Mouse (Mus musculus) midbrain, embryonic 14.5 days (tissue): Measurements from ENCODE around the gene Nudt22. TPM values are rescaled to one million over a fixed set of nuclear protein-coding genes. Genes with fewer than 3 reads are reported as not detected.
A peak's percentile ranks its signal among the peaks of the same experiment; 100 is the strongest.

Experiments used
- ATAC-seq: fragments of 200-750 bp; cut with Nextera tagmentation; 2 replicates; pipeline ENCODE4 v1.8.0; 2017; ENCODE audit warnings: moderate number of reproducible peaks, moderate library complexity; ENCODE audit not compliant: low FRiP score, low TSS enrichment
- DNase-seq: peaks from one replicate; pipeline ENCODE4 v3.0.0-alpha.2; 2015
- H3K27ac ChIP-seq: fragments of 300-500 bp; sonication (generic); replicated peaks from 2 replicates; pipeline ENCODE4 v1.5.1; 2014; ENCODE audit warnings: mild to moderate bottlenecking, low read depth, low read length, moderate library complexity
- H3K27me3 ChIP-seq: fragments of 300-500 bp; sonication (generic); 2 replicates; pipeline ENCODE4 v1.6.1; 2014; ENCODE audit warnings: low read length, control low read depth, mixed read lengths; ENCODE audit not compliant: control insufficient read depth, insufficient read depth
- H3K36me3 ChIP-seq: fragments of 300-500 bp; sonication (generic); 2 replicates; pipeline ENCODE4 v1.6.1; 2014; ENCODE audit warnings: low read length, control low read depth; ENCODE audit not compliant: control insufficient read depth, insufficient read depth
- H3K4me1 ChIP-seq: fragments of 300-500 bp; sonication (generic); 2 replicates; pipeline ENCODE4 v1.6.1; 2014; ENCODE audit warnings: mild to moderate bottlenecking, antibody characterized with exemption, low read length, control low read depth; ENCODE audit not compliant: control insufficient read depth, insufficient read depth
- H3K4me2 ChIP-seq: fragments of 300-500 bp; sonication (generic); 2 replicates; pipeline ENCODE4 v1.6.1; 2014; ENCODE audit warnings: mild to moderate bottlenecking, low read length, moderate library complexity
- H3K4me3 ChIP-seq: fragments of 300-500 bp; sonication (generic); replicated peaks from 2 replicates; pipeline ENCODE4 v1.5.1; 2014; ENCODE audit warnings: low read depth, low read length
- H3K9ac ChIP-seq: fragments of 300-500 bp; sonication (generic); replicated peaks from 2 replicates; pipeline ENCODE4 v1.6.1; 2014; ENCODE audit warnings: mild to moderate bottlenecking, low read length, moderate library complexity
- H3K9me3 ChIP-seq: fragments of 300-500 bp; sonication (generic); 2 replicates; pipeline ENCODE4 v1.6.1; 2016; ENCODE audit warnings: low read length, control low read depth, mixed read lengths; ENCODE audit not compliant: control insufficient read depth
- WGBS: fragments of 180-500 bp; shearing (Covaris S2); extraction: QIAGEN DNeasy Blood & Tissue Kit; methylation state at CpG from one replicate; pipeline ENCODE4 v1.1.7; 2014; 5-methylcytosine and 5-hydroxymethylcytosine counted together
- polyA plus RNA-seq: library from polyadenylated mRNA; unstranded; fragments of >200 nt; fragmentation: Nextera tagmentation; extraction: Ambion mirVana; gene quantifications from 2 replicates; pipeline ENCODE4 v1.2.1, GENCODE M21; 2014

The Nudt22 gene
- polyA plus RNA-seq, 1 experiment from 2014 or later: 20.2 TPM

DNA sequence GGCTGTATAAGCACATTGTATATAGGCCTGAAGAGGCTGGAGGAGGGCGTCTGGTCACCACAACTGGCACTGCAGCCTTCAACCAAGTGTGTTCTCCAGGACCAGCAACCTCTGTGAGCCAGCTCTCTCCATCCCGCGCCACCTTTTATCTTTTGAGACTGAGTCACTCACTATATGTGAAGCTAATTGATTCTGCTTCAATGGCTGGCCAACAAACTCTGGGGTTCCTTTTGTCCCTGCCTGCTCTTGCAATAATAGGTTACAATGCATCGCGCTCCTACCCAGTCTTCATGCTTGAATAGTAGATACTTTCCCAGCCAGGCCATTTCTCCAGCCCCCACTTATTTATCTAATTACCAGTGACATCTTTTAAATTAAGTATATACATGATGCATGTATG, 12.3 kb downstream of the Nudt22 start:
- no peak for ATAC-seq
- H3K9ac ChIP-seq: no peak overlapping the region
- no peak overlapping the region for H3K27ac ChIP-seq
- no peak overlapping the region for H3K4me2 ChIP-seq
- WGBS: 63% methylated on average over 5 of the region's 5 CpGs
- no peaks in the 10 kb centered on the region for H3K27me3 ChIP-seq
- peaks cover 13% of the 10 kb centered on the region for H3K36me3 ChIP-seq
- H3K9me3 ChIP-seq: no peaks in the 10 kb centered on the region
- peaks cover 33% of the 10 kb centered on the region for H3K4me1 ChIP-seq
- no peak overlapping the region for H3K4me3 ChIP-seq
- no peak for DNase-seq

DNA sequence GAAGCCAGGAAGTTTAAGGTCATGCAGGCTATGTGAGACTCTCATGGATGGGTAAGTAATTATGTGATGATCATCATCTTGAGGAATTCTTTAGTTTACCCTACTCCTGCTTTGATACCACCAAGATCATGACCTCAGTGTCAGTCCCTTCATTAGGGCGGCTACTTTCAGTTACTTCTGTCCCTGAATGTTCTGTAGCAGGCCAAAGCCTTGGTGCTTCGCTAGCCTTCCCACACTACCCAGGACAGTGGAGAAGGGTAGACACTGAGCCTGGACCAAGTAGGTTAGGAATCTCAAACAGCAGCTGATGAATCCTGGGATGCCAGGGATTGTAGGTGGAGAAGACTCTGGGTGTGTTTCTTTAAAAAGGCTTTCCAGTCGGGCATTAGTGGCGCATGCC, 14.5 kb downstream of the Nudt22 start:
- peaks cover 38% of the 10 kb centered on the region for H3K4me1 ChIP-seq
- 0 out of 2 replicates have a peak overlapping the region, but pooled peaks have one; percentile 75 for H3K4me2 ChIP-seq
- H3K4me3 ChIP-seq: no peak overlapping the region
- no peaks in the 10 kb centered on the region for H3K9me3 ChIP-seq
- no peak overlapping the region for H3K9ac ChIP-seq
- no peak overlapping the region for H3K27ac ChIP-seq
- H3K36me3 ChIP-seq: peaks cover 33% of the 10 kb centered on the region
- DNase-seq: no peak
- 91% methylated on average over 4 of the region's 4 CpGs for WGBS
- no peak for ATAC-seq
- no peaks in the 10 kb centered on the region for H3K27me3 ChIP-seq

DNA sequence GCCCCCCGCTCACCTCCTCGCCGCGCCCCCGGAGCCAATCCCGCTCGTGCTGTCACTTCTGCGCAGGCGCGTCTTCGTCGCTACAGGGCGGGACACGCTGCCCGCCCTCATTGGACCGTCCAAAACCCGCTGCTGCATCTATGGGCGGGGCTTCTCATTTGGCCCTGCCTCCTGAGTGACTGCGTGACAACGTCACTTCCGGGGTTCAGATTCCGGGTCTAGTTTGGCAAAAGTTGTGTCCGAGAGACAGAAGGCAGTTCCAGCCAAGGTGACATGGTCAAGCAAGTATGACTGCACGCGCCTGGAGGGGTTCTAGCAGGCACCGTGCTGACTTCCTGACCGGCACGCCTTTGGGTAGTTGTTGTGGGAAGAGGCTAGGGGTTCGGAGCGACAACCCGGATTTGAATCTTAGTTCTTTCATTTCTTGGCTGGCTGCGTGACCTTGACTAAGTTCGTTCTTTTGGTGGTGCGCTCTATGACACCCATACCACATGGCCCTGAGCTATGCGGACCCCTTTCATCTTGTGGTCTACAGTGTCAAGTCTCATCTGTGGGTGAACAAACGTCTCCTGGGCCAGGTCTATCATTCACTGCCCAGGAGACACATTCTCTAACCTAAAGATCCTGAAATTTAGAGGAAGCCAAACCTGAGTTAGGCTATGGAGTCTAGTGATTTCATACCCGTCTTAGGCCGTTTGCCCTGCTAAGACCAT, 15.4 kb downstream of the Nudt22 start, which contains the start of gene Fkbp2:
Gene Fkbp2, minus strand, starts transcription at position 121 of the 713 bp plus-strand sequence.
- Histone ChIP-seq H3K4me2 (peak within 1 kb of the TSS; percentile 75), H3K27me3 (no peaks in the 10 kb centered on the region), H3K36me3 (peaks cover 34% of the 10 kb centered on the region), H3K9me3 (no peaks in the 10 kb centered on the region), H3K9ac (peak within 1 kb of the TSS; percentile 75), H3K4me3 (peak within 1 kb of the TSS; percentile 66), H3K27ac (peak within 1 kb of the TSS; percentile 96), H3K4me1 (peaks cover 40% of the 10 kb centered on the region)
- ATAC-seq (peak; percentile 90), DNase-seq (peak; percentile 100)
- 2% methylated on average over 38 of the region's 38 CpGs for WGBS

DNA sequence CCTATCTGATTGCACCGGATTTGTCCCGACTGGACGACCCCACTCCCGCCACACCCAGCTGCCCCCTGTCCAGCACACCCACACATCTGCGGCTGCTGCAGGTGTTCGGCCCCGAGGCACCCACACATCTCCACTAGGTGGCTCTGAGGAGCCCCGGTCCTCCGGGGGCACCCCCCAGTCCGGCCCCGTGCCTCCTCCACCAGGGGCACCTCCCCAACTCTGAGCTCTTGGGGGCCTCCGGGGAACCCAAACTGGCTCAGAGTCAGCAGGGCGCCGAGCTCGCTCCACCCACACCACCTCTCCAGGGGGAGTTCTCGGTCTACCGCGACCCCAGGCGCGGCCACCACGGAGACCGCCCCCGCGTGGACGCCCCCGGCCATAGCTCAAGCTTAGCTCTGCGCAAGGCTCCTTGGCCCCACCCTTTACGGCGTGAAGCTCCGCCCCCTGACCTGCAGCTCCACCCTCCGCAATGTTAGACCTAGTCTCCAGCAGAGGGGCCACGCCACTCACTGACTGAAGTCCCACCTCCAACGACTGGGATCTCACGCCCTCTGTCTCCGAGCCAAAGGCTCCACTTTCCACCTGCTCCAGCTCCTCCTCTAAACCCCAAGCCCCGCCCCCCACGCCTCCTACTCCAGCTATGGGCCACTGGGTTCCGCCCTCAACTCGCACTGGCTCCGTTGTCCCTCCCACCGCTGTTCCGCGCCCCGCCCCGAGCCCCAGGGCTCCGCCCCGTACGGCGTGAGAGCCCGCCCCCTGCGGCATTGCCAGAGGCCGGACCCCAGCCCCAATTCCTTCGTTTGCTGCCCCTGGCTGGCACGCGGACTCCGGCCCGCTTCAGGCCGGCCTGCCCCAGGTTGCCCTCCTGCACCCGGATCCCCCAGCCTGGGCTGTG, 16.2 kb downstream of the Nudt22 start:
- under 1% methylated on average over 59 of the region's 59 CpGs for WGBS
- Histone ChIP-seq H3K27ac (peak overlapping the region; percentile 96), H3K9me3 (no peaks in the 10 kb centered on the region), H3K4me3 (peak overlapping the region; percentile 66), H3K27me3 (no peaks in the 10 kb centered on the region), H3K36me3 (peaks cover 27% of the 10 kb centered on the region), H3K9ac (peak overlapping the region; percentile 75), H3K4me1 (peaks cover 40% of the 10 kb centered on the region), H3K4me2 (peak overlapping the region; percentile 75)
- peak; percentile 89 for ATAC-seq
- DNase-seq: peak; percentile 98

DNA sequence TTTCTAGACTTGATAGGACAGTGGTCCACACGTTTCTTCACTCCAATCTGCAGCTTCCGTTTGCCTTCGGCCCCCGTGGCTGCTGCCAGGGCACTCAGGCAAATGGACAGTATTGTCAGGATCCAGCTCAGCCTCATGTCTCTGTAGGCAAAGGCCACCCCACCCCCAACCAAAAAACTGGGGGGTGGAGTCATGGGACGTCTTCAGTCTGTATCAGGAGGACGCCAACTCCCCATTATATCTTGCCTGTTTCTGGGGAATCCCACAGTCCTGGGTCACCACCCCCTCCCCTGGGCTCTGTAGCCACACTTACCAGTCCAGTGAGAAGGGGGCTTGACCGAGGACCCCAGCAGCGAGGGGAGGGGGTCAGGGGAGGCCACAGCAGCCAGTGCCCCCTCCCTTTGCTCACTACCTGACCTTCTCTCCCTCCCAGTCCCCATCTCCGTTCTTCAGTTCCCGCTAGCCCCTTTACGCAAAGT, 16.9 kb downstream of the Nudt22 start:
- no peak for ATAC-seq
- WGBS: 10% methylated on average over 11 of the region's 11 CpGs

DNA sequence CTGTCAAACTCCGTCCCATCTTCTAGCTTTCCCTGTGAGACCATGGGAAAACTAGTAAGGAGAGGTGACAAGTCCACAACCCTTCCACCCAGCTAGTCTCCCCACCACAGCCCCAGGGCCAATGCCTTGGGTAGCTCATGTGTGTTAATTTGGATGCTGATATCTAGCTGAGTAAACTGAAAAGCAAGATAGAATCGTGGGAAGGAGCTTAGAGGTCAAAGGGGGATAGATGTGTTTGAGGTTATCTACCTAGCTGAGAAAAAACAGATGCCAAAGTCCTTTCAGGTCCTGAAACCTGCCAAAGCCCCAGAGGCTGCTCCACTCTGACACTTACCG, 17.3 kb downstream of the Nudt22 start:
- no peaks in the 10 kb centered on the region for H3K9me3 ChIP-seq
- no peak for ATAC-seq
- H3K27ac ChIP-seq: peak overlapping the region; percentile 96; the same call in 1 of the 2 replicates
- H3K9ac ChIP-seq: peak overlapping the region; percentile 75; the same call in 1 of the 2 replicates
- 57% methylated on average over 3 of the region's 3 CpGs for whole genome bisulfite sequencing
- DNase-seq: no peak
- H3K36me3 ChIP-seq: peaks cover 26% of the 10 kb centered on the region
- peak overlapping the region; percentile 66 for H3K4me3 ChIP-seq
- H3K27me3 ChIP-seq: no peaks in the 10 kb centered on the region
- H3K4me1 ChIP-seq: peaks cover 40% of the 10 kb centered on the region
- H3K4me2 ChIP-seq: peak overlapping the region; percentile 75

More for the DNA sequence above, 16.9 kb downstream of the Nudt22 start:
- Histone ChIP-seq H3K9ac (peak overlapping the region; percentile 75), H3K4me1 (peaks cover 40% of the 10 kb centered on the region), H3K4me2 (peak overlapping the region; percentile 75), H3K4me3 (peak overlapping the region; percentile 66), H3K9me3 (no peaks in the 10 kb centered on the region), H3K27me3 (no peaks in the 10 kb centered on the region), H3K27ac (peak overlapping the region; percentile 96), H3K36me3 (peaks cover 27% of the 10 kb centered on the region)
- peak; percentile 32 for DNase-seq

DNA sequence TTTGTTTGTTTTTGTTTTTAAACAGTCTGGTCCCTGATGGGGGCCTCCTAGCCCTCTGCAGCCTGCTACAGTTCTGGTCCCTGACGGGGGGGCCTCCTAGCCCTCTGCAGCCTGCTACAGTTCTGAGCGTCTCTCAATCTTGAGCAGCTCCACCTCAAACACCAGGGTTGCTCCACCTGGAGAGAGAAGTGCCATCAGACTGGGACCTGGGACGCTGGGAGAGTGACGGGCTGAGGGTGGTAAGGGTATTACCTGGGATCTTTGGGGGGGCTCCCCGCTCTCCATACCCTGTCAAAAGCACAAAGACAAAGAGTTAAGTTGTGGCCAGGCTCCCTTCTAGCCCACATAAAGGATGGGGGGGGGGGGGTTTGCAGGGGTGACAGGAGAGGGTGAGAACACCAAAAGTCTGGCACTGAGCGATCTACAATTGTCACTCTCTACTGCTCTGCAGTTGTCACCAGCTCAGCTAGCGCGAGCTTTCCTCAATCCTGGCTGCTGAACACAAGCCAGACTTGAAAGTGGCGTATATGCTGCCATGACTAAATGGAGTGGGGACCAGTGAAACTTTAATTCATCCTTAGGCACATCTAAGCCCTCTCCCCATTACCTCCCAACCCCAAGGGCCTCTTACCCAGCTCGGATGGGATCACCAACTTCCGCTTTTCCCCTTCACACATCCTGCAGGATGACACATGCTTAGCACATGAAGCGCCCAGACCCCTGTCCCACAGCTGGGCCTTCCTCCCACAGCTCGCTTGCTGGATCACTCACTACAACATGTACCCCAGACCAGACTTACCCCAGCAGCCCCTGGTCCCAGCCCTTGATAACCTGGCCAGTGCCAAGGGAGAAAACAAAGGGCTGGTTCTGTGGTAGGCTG, 17.9 kb downstream of the Nudt22 start:
- no peaks in the 10 kb centered on the region for H3K9me3 ChIP-seq
- H3K36me3 ChIP-seq: peaks cover 22% of the 10 kb centered on the region
- peaks cover 40% of the 10 kb centered on the region for H3K4me1 ChIP-seq
- whole genome bisulfite sequencing: 86% methylated on average over 13 of the region's 13 CpGs
- H3K4me3 ChIP-seq: peak overlapping the region; percentile 66; the same call in 1 of the 2 replicates
- no peaks in the 10 kb centered on the region for H3K27me3 ChIP-seq
- H3K9ac ChIP-seq: peak overlapping the region; percentile 4; the same call in 1 of the 2 replicates
- ATAC-seq (no peak), DNase-seq (no peak)
- H3K4me2 ChIP-seq: peak overlapping the region; percentile 78
- H3K27ac ChIP-seq: 0 out of 2 replicates have a peak overlapping the region, but pooled peaks have one; percentile 96
